ENCODE assay signal across 10 mouse cellular contexts in the genomic region with DNA sequence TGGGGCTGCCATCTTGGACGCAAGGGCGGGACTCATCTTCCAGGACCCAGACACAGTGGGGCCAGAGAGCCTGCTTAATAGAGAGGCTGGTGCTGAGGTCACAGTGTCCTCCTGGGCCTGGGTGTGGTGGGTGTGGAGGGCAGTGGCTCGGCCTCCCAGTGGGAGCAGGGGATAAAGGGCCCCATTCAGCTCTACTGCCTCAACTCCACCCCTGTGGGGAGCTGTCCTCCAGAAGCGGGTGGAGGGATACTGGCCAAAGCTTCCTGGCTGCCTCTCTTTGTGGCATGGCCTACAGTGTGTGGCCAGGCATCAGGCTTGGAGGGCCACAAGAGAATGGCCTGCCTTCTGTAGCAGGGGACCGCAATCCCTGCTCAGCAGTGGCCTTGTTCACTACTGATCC.
DNase-seq lines count a peak whose midpoint lies in the region; ATAC-seq and TF ChIP-seq lines count a peak whose summit lies in the region.
"Had no signal": no experiment of that assay in that cellular context is flagged by ENCODE, and none has a peak within 500 bp of the region (broad histone marks: within the 10 kb centered on the region; RNA-seq: fewer than 3 reads in every experiment).

No protein-coding gene starts in this region.

- H3K9ac ChIP-seq in lung, postnatal 0 days (replicated peaks; ENCODE audit: low read depth): no peak overlapping the region
- 0 out of 2 replicates have a peak overlapping the region, but pooled peaks have one; percentile 10 for H3K9ac ChIP-seq in stomach, embryonic 16.5 days (ENCODE audit: low read length)

- TF ChIP-seq EP300 in lung, postnatal 0 days (IDR thresholded peaks at IDR 0.05): no peak

- no peak for TF ChIP-seq CTCF in lung, postnatal 0 days (IDR thresholded peaks at IDR 0.05)

- peak; percentile 43; the same call in 1 of the 2 replicates for ATAC-seq in lung, postnatal 0 days
- ATAC-seq in stomach, embryonic 16.5 days (ENCODE audit: insufficient read depth, low FRiP score): peak; percentile 68; the same call in 1 of the 2 replicates
- ATAC-seq: Patski had no signal

- H3K27ac ChIP-seq in lung, postnatal 0 days (ENCODE audit: low read length): no peak overlapping the region
- H3K27ac ChIP-seq in limb, embryonic 10.5 days: peak overlapping the region; percentile 32; the same call in 1 of the 2 replicates
- peak overlapping the region; percentile 40; the same call in 1 of the 2 replicates for H3K27ac ChIP-seq in stomach, embryonic 16.5 days (ENCODE audit: low read length)

- H3K36me3 ChIP-seq in lung, postnatal 0 days (ENCODE audit: insufficient read depth, low read length): no peaks in the 10 kb centered on the region
- H3K36me3 ChIP-seq in limb, embryonic 10.5 days: no peaks in the 10 kb centered on the region
- H3K36me3 ChIP-seq in stomach, embryonic 16.5 days (ENCODE audit: control insufficient read depth, insufficient read depth, low read length): no peaks in the 10 kb centered on the region

- H3K4me1 ChIP-seq in lung, postnatal 0 days (ENCODE audit: insufficient read depth, low read depth, low read length): no peaks in the 10 kb centered on the region
- H3K4me1 ChIP-seq in limb, embryonic 10.5 days: peaks cover 19% of the 10 kb centered on the region
- H3K4me1 ChIP-seq in stomach, embryonic 16.5 days (ENCODE audit: control insufficient read depth, insufficient read depth, low read length): no peaks in the 10 kb centered on the region; the same call in 1 of the 2 replicates

- H3K9me3 ChIP-seq in lung, postnatal 0 days (ENCODE audit: low read length): no peaks in the 10 kb centered on the region
- H3K9me3 ChIP-seq in limb, embryonic 10.5 days (replicated peaks): no peaks in the 10 kb centered on the region
- H3K9me3 ChIP-seq in stomach, embryonic 16.5 days (replicated peaks; ENCODE audit: control insufficient read depth, low read length): no peaks in the 10 kb centered on the region

- no peak overlapping the region for H3K4me2 ChIP-seq in lung, postnatal 0 days (replicated peaks; ENCODE audit: low read depth, low read length)
- no peak overlapping the region for H3K4me2 ChIP-seq in stomach, embryonic 16.5 days (ENCODE audit: low read depth, low read length)

- DNase-seq in embryo, embryonic 10 days (ENCODE audit: low spot score): peak; percentile 26
- no peak for DNase-seq in embryo, embryonic 10.5 days (ENCODE audit: low spot score)
- DNase-seq in lung, postnatal 0 days (ENCODE audit: low spot score): no peak
- no peak for DNase-seq in lung, postnatal 4 days
- DNase-seq in limb, embryonic 10.5 days (ENCODE audit: low spot score): no peak
- no peak for DNase-seq in layer of hippocampus, adult 9-10 months (ENCODE audit: low spot score)
- DNase-seq in thymus, postnatal 0 days (ENCODE audit: low spot score): no peak
- DNase-seq: right cerebral cortex, postnatal 14 days had no signal

- H3K27me3 ChIP-seq in lung, postnatal 0 days (replicated peaks; ENCODE audit: insufficient read depth, low read length): no peaks in the 10 kb centered on the region
- no peaks in the 10 kb centered on the region for H3K27me3 ChIP-seq in limb, embryonic 10.5 days (ENCODE audit: low read depth, poor library complexity, severe bottlenecking)
- H3K27me3 ChIP-seq in stomach, embryonic 16.5 days (ENCODE audit: control insufficient read depth, insufficient read depth, low read length): no peaks in the 10 kb centered on the region
- H3K27me3 ChIP-seq: Patski had no signal

- H3K4me3 ChIP-seq in lung, postnatal 0 days (ENCODE audit: low read depth, low read length): no peak overlapping the region
- no peak overlapping the region for H3K4me3 ChIP-seq in limb, embryonic 10.5 days
- no peak overlapping the region for H3K4me3 ChIP-seq in stomach, embryonic 16.5 days (replicated peaks; ENCODE audit: low read length)

- whole genome bisulfite sequencing in lung, postnatal 0 days: 73% methylated on average over 5 of the region's 5 CpGs
- WGBS in limb, embryonic 10.5 days: 84% methylated on average over 5 of the region's 5 CpGs
- WGBS in stomach, embryonic 16.5 days: 68% methylated on average over 5 of the region's 5 CpGs
